Mouse (Mus musculus) layer of hippocampus, postnatal 14 days (tissue): ENCODE results near the gene Rps6ka4. TPM values are rescaled to one million over a fixed set of nuclear protein-coding genes. Genes with fewer than 3 reads are reported as not detected.

Experiments used
- microRNA-seq, 2 experiments: library from miRNA; unstranded; fragments of <30 nt; microRNA quantifications; one replicate each; pipeline ENCODE4 v1.2.0; 2021
- total RNA-seq, 2 experiments: library from RNA; stranded (reverse); gene quantifications; 2 replicates each; pipeline ENCODE4 v1.2.3; 2021

Gene Rps6ka4
- total RNA-seq, 2 experiments from 2014 or later, result 27.9 to 30.6 TPM

Small RNA genes lying within 50 kb of the gene (microRNA-seq; reads per million reads assigned to microRNA genes)
- gene Mir5046, result 0 reads per million in 2 experiments

Other genes with a start within 250 kb of the Rps6ka4 start
- 1 to 10 TPM; 4.1 to 5.8 TPM for gene Ccdc88b, start 17.6 kb upstream of the Rps6ka4 start, total RNA-seq
- 10 to 100 TPM; 39.7 to 42.4 TPM for gene Trmt112, start 69.1 kb upstream of the Rps6ka4 start, total RNA-seq
- gene Prdx5, start 69.5 kb upstream of the Rps6ka4 start, total RNA-seq, result 100 to 1,000 TPM; 377 to 396 TPM
- gene Esrra, start 81.2 kb upstream of the Rps6ka4 start, total RNA-seq, result 10 to 100 TPM; 52.6 to 59.2 TPM
- 10 to 100 TPM; 13.3 to 14.4 TPM for gene Catsperz, start 84.7 kb upstream of the Rps6ka4 start, total RNA-seq
- gene Kcnk4, start 93.9 kb upstream of the Rps6ka4 start, total RNA-seq, result 10 to 100 TPM; 26.2 to 26.9 TPM
- gene Bad, start 101.2 kb upstream of the Rps6ka4 start, total RNA-seq, result 10 to 100 TPM; 37.4 to 39.2 TPM
- 10 to 100 TPM; 88.1 to 94.9 TPM for gene Gpr137, start 101.8 kb upstream of the Rps6ka4 start, total RNA-seq
- 100 to 1,000 TPM in 1 of 2 experiments, 10 to 100 TPM in 1; 96.6 to 107 TPM for gene Ppp1r14b, start 134.3 kb upstream of the Rps6ka4 start, total RNA-seq
- gene Plcb3, start 135.8 kb upstream of the Rps6ka4 start, total RNA-seq, result 10 to 100 TPM; 14.7 to 15.9 TPM
- 10 to 100 TPM; 68.8 to 73.3 TPM for gene Fkbp2, start 139.9 kb upstream of the Rps6ka4 start, total RNA-seq
- 10 to 100 TPM; 67.4 to 70.3 TPM for gene Vegfb, start 147.0 kb upstream of the Rps6ka4 start, total RNA-seq
- 10 to 100 TPM; 18.7 to 24.2 TPM for gene Dnajc4, start 151.9 kb upstream of the Rps6ka4 start, total RNA-seq
- gene Nudt22, start 155.5 kb upstream of the Rps6ka4 start, total RNA-seq, result 10 to 100 TPM; 10.9 to 11.9 TPM
- gene Trpt1, start 155.5 kb upstream of the Rps6ka4 start, total RNA-seq, result 10 to 100 TPM; 16.4 to 20.4 TPM
- 1 to 10 TPM; 3.6 to 5.4 TPM for gene Fermt3, start 178.8 kb upstream of the Rps6ka4 start, total RNA-seq
- 100 to 1,000 TPM; 136 to 159 TPM for gene Stip1, start 199.3 kb upstream of the Rps6ka4 start, total RNA-seq
- gene Macrod1, start 216.2 kb upstream of the Rps6ka4 start, total RNA-seq, result 10 to 100 TPM; 10.3 to 11.6 TPM